Mouse (Mus musculus) lung, postnatal 10 days (tissue): Measurements from ENCODE around the gene Rbm6.
A peak's percentile ranks its signal among the peaks of the same experiment; 100 is the strongest.

ENCODE experiments used
- DNase-seq: peaks from one replicate; pipeline ENCODE4 v3.0.0; 2021

Rbm6 gene

DNA sequence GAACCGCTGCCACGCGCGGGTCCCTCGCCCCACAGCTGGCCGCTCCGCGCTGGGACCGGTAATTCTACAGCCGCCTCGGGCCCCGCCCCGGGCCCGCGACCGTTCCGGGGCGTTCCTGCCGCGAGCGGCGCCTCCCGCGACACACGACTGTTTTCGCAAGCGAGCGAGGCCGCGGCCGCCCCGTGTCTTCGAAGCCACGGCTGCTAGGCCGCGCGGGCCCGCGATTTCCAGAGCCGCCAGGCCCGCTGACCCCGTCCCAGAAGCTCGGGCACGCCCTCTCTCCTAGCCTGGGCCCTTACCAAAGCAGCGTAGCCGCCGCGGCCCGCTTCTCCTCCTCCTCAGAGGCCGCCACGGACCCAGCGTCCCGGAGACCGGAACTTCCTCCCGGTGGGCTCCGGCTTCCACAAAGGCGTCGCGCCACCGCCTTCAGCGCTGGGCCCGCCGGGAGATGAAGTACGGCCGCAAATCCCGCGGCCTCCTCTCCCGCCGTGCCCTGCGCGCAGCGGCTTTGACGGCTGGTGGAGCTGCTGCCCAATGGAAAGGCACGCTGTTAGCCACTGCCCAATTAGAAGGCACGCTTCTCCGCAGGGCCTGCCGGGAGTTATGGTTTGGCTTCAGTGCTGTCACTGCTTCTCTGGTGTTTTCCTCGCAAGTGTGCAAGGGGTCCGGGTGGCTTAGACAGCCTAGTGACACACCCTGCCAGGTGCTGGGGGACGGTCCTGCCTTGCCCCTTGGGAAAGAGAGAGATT, 513 bp downstream of the Rbm6 start:
- peak; percentile 96 for DNase-seq

- no peak for DNase-seq
Observed at GRCm38 (mm10) chr9:107866081-107866480, 7.0 kb downstream of the Rbm6 start.

GRCm38 (mm10) chr9:107864493-107864892, 8.5 kb downstream of the Rbm6 start:
- no peak for DNase-seq

- no peak for DNase-seq
Observed at GRCm38 (mm10) chr9:107858343-107858742, 14.7 kb downstream of the Rbm6 start.

DNA sequence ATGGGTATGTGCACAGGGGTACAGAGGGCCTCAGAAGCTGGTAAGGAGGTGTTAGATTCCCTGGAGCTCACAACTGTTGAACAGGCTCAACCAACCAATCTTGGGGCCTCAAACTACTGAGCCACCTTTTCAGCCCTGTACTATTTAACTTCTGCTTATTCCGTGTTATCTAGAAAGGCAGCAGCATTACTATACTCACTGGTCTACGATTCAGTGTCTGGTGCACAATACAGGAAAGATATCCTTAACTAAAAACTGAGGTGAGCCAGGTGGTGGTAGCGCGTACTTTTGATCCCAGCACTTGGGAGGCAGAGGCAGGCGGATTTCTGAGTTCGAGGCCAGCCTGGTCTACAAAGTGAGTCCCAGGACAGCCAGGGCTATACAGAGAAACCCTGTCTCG, 24.1 kb downstream of the Rbm6 start:
- no peak for DNase-seq

DNA sequence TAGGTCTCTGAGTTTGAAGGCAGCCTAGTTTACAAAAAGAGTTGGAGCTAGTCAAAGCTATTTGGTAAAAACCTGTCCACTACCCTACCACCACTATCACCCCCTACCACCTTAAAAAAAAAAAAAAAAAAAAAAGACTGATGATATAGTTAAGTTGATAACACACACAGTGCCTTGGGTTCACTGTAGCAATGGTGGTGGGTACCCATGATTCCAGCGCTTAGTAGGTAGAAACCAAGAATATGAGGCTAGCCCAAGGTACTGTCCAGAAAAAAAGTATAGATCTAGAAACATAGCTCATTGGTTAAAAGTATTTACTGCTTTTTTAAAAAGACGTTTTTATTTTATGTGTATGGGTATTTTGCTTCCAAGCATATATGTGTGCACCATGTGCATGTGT, 30.3 kb downstream of the Rbm6 start:
- no peak for DNase-seq

DNA sequence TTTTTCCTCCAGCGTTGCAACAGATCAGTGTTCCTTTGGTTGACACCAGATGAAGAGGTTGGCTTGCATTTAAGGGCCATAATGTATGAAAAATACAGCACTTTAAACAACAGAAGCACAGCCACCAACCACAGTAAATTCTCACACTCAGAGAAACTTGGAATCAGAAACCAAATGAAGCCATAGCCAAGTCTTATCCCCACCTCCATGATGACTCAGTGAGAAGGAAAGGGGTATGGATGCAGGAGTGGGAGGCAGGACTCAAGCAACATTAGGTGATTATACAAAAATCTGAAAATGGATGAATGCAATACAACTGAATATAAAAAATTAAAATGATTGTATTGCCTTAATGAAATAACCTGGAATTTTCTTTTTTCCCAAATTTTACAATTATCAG, 34.2 kb downstream of the Rbm6 start:
- no peak for DNase-seq

DNA sequence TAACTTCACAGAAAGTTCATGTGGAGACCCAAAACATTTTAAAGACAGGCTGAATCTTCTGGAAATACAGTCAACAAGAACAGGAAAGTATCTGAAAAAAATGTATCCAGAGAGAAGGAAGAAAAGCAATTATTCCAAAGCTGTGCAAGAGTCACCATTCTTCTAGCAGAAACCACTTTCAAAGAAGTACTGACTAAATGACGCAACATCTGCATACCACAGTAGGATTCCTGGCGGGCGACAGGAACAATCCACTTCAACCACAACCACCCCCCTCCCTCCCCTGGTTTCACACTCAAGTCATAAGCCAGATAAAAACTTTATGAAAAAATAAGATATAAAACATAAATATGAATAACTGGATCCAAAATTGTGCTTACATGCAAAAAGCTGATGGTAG, 39.2 kb downstream of the Rbm6 start:
- peak; percentile 57 for DNase-seq

- DNase-seq, result no peak
Observed at GRCm38 (mm10) chr9:107831765-107832164, 41.3 kb downstream of the Rbm6 start.

GRCm38 (mm10) chr9:107812132-107812531, 60.9 kb downstream of the Rbm6 start:
- no peak for DNase-seq

DNA sequence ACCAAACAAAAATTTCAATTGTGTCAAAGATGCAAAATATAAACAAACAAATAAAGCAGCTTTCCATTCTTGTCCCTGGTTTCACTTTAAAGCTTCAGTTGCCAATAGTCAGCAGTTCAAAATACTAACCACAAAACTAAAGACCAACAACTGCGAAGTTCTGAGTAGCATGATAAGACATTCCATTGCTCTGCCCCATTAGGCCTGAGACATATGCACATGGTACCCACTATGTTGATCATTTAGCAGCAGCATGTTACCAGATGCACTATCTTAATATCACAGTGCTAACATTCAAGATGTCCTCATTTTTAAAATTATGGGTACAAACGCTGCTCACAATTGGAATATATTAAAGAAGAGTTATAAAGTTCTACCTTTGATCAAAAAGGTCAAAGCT, 62.1 kb downstream of the Rbm6 start:
- DNase-seq, result no peak

DNA sequence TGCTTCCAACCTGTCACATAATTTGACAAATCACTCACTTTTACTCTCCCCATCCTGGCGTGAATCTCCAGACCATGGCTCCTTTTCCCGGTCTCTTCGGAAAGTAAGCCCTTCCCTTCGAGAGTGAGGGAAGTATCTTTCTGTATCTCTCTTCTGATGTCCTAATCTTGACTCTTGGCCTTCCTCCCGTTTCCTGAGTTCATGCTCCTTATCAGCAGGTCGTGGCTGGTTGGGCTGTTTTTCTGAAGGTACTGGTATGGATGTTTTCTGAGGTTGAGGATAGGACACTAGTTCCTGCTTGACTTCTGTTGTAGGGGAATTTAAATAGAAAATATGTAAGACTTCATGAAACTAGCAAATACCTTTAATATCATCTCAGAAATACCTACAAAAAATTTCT, 81.3 kb downstream of the Rbm6 start:
- DNase-seq, result no peak

GRCm38 (mm10) chr9:107782536-107783203, 90.4 kb downstream of the Rbm6 start:
- no peak for DNase-seq

GRCm38 (mm10) chr9:107776809-107777208, 96.2 kb downstream of the Rbm6 start:
- DNase-seq, result no peak

- DNase-seq, result no peak
Observed at GRCm38 (mm10) chr9:107774411-107774810, 98.6 kb downstream of the Rbm6 start.

DNA sequence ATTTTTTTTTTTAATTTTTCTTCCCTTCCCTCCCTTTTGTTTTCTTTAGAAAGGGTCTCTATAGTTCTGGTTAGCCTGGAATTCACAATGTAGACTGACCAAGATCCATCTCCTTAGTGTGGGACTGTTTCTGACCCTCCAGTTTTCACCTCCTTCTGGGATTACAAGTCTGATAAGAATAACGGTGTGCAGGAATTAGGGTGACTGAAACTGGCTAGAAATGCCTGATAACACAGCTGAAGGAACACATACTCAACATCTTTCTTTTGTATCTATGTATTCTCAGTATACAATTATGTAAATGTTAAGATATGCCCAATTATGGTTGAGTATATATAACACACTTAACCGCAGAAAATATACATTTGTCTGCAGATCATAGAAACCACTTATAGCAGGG, 101.3 kb downstream of the Rbm6 start:
- DNase-seq, result no peak

- peak; percentile 97 for DNase-seq
Observed at GRCm38 (mm10) chr9:107770374-107771290, 102.4 kb downstream of the Rbm6 start, which contains the start of gene Rbm5. Rbm5 (minus strand) TSS chr9:107770996.

GRCm38 (mm10) chr9:107770037-107770373, 103.0 kb downstream of the Rbm6 start:
- DNase-seq, result no peak

DNA sequence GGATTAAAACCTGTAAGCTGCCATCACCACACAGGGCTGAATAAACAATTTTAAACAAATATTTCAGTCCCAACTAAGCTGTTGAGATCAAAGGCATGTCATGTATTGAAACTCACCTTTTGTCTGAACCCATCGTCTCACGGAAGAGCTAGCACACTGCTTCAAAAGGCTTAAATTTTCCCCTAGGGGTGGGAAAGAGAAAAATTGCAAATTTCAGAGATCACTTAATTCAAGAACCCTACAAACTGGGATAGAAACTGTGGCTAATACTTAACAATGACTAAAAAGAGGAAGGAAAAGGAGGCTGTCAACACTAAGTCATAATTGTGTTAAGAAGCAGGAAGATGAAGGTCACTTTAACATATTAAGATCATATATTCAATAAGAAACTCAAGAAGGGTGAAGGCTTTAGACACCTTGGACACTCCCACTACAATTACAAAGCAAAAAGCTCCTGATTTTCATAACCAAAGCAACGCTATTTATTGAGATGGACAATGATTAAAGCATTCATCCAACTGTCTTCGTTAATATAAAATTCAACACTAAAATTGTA, 103.5 kb downstream of the Rbm6 start:
- DNase-seq, result no peak

DNA sequence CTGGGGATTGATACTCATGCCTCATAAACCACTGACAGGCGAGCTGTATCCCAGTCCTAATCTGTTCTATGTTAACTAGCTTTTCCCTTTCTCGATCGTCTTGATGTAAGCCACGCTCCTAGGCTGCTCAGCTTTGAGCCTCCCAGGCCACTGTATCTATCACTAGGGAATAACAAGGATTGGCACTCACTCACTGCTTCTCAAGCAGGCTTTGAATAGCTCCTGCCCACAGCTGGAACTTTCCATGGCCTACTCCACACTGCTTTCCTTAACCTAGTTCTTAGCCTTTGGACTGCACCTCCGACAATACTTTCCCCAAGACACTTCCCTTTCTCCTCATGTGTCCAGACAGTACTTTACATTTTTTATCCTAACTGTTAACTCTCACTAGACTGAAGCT, 104.2 kb downstream of the Rbm6 start:
- DNase-seq, result no peak

GRCm38 (mm10) chr9:107759593-107759992, 113.4 kb downstream of the Rbm6 start:
- DNase-seq, result no peak

GRCm38 (mm10) chr9:107750378-107750777, 122.7 kb downstream of the Rbm6 start:
- DNase-seq, result no peak

- DNase-seq, result no peak
Observed at GRCm38 (mm10) chr9:107748063-107748462, 125.0 kb downstream of the Rbm6 start.
